Mouse (Mus musculus) CH12.LX (cell line): ENCODE data around the gene Hils1. TPM values are rescaled to one million over a fixed set of nuclear protein-coding genes. Genes with fewer than 3 reads are reported as not detected.
A peak's percentile ranks its signal among the peaks of the same experiment; 100 is the strongest.

Source experiments
- DNase-seq: peaks from one replicate; pipeline ENCODE4 v3.0.0-alpha.2; 2013; ENCODE audit errors: extremely low read depth
- H3K27ac ChIP-seq: 2 replicates; pipeline ENCODE4 v1.5.1; 2012; ENCODE audit warnings: low read depth, mild to moderate bottlenecking, control low read depth, moderate library complexity; ENCODE audit not compliant: insufficient read depth
- H3K27me3 ChIP-seq: replicated peaks from 2 replicates; pipeline ENCODE3; 2012; ENCODE audit warnings: inconsistent platforms
- H3K36me3 ChIP-seq, 2 experiments: replicated peaks in 1 of 2; 2 replicates each; pipeline versions ENCODE3 to v1.6.1; 2012; ENCODE audit warnings: inconsistent platforms in 1 of 2, low read length in 1 of 2, mild to moderate bottlenecking in 1 of 2, mixed read lengths in 1 of 2, moderate library complexity in 1 of 2; ENCODE audit not compliant: control insufficient read depth in 1 of 2, insufficient read depth in 1 of 2
- H3K4me1 ChIP-seq, 2 experiments: 2 replicates each; pipeline ENCODE4 v1.6.1; 2012; ENCODE audit warnings: inconsistent platforms in 1 of 2, moderate library complexity in 1 of 2; ENCODE audit not compliant: insufficient read depth in 2 of 2, control insufficient read depth in 1 of 2
- H3K4me2 ChIP-seq: 2 replicates; pipeline ENCODE4 v1.6.1; 2012; ENCODE audit warnings: low read depth, mild to moderate bottlenecking, control low read depth; ENCODE audit not compliant: poor library complexity, insufficient read depth, severe bottlenecking
- H3K4me3 ChIP-seq, 3 experiments: fragments of 150-350 bp in 1 of 3; sonication (generic) in 1 of 3; replicated peaks in 1 of 3; 2 replicates each; pipeline versions ENCODE3 to v1.5.1; 2011 to 2012; ENCODE audit warnings: low read depth in 2 of 3, low read length in 2 of 3, mild to moderate bottlenecking in 2 of 3, moderate library complexity in 2 of 3, control low read depth in 1 of 3, improper control_type of control experiment in 1 of 3, inconsistent platforms in 1 of 3, mixed read lengths in 1 of 3; ENCODE audit not compliant: poor library complexity in 1 of 3
- H3K79me2 ChIP-seq: replicated peaks from 2 replicates; pipeline ENCODE4 v1.6.1; 2012; ENCODE audit warnings: mild to moderate bottlenecking, moderate library complexity; ENCODE audit not compliant: control insufficient read depth, poor library complexity, insufficient read depth, severe bottlenecking; ENCODE audit errors: extremely low read depth
- H3K9ac ChIP-seq: 2 replicates; pipeline ENCODE4 v1.6.1; 2012; ENCODE audit warnings: low read depth, mild to moderate bottlenecking, control low read depth, moderate library complexity; ENCODE audit not compliant: insufficient read depth
- H3K9me3 ChIP-seq: replicated peaks from 2 replicates; pipeline ENCODE3; 2012; ENCODE audit warnings: low read length, inconsistent platforms, mixed read lengths
- BHLHE40 ChIP-seq: IDR thresholded peaks from 2 replicates; pipeline ENCODE4 v1.6.1; 2011; ENCODE audit warnings: mild to moderate bottlenecking, low read depth, low read length, improper control_type of control experiment
- CHD1 ChIP-seq: IDR thresholded peaks from 2 replicates; pipeline ENCODE4 v1.6.1; 2012; ENCODE audit warnings: low read depth, low read length, improper control_type of control experiment, inconsistent platforms
- E2F4 ChIP-seq: IDR thresholded peaks from 2 replicates; pipeline ENCODE4 v1.6.1; 2011; ENCODE audit warnings: low read depth, low read length, improper control_type of control experiment; ENCODE audit not compliant: insufficient replicate concordance
- ELF1 ChIP-seq: IDR thresholded peaks from 2 replicates; pipeline ENCODE4 v1.6.1; 2014; ENCODE audit warnings: low read depth, mild to moderate bottlenecking, inconsistent platforms, low read length, improper control_type of control experiment
- EP300 ChIP-seq: IDR thresholded peaks from 2 replicates; pipeline ENCODE4 v1.6.1; 2011; ENCODE audit warnings: low read length, improper control_type of control experiment
- ETS1 ChIP-seq: conservative IDR thresholded peaks from 2 replicates; pipeline ENCODE4 v1.6.1; 2012; ENCODE audit warnings: low read depth, mild to moderate bottlenecking, inconsistent platforms, low read length, improper control_type of control experiment, moderate library complexity
- GABPA ChIP-seq: IDR thresholded peaks from 2 replicates; pipeline ENCODE4 v1.6.1; 2012; ENCODE audit warnings: low read depth, low read length, improper control_type of control experiment, inconsistent platforms; ENCODE audit not compliant: insufficient replicate concordance
- IRF4 ChIP-seq: IDR thresholded peaks from 2 replicates; pipeline ENCODE4 v1.6.1; 2014; ENCODE audit warnings: low read depth, mild to moderate bottlenecking, inconsistent platforms, low read length, improper control_type of control experiment
- MAFK ChIP-seq: IDR thresholded peaks from 2 replicates; pipeline ENCODE4 v1.6.1; 2011; ENCODE audit warnings: low read length, improper control_type of control experiment; ENCODE audit not compliant: insufficient replicate concordance
- MAX ChIP-seq: IDR thresholded peaks from 2 replicates; pipeline ENCODE4 v1.6.1; 2011; ENCODE audit warnings: low read length, improper control_type of control experiment
- MAZ ChIP-seq: IDR thresholded peaks from 2 replicates; pipeline ENCODE4 v1.6.1; 2012; ENCODE audit warnings: low read depth, mild to moderate bottlenecking, inconsistent platforms, low read length, improper control_type of control experiment, moderate library complexity
- MEF2A ChIP-seq: IDR thresholded peaks from 2 replicates; pipeline ENCODE4 v1.6.1; 2014; ENCODE audit warnings: low read depth, mild to moderate bottlenecking, inconsistent platforms, low read length, improper control_type of control experiment, borderline replicate concordance
- MYC ChIP-seq: IDR thresholded peaks from 2 replicates; pipeline ENCODE4 v1.6.1; 2011; ENCODE audit warnings: low read depth, mild to moderate bottlenecking, improper control_type of control experiment, low read length
- NRF1 ChIP-seq: IDR thresholded peaks from 2 replicates; pipeline ENCODE4 v1.6.1; 2014; ENCODE audit warnings: low read depth, mild to moderate bottlenecking, inconsistent platforms, low read length, improper control_type of control experiment, moderate library complexity
- PAX5 ChIP-seq: IDR thresholded peaks from 2 replicates; pipeline ENCODE4 v1.6.1; 2012; ENCODE audit warnings: low read length, inconsistent platforms, mixed read lengths
- RCOR1 ChIP-seq: conservative IDR thresholded peaks from 2 replicates; pipeline ENCODE4 v1.6.1; 2012; ENCODE audit warnings: low read depth, mild to moderate bottlenecking, inconsistent platforms, low read length, improper control_type of control experiment
- SIN3A ChIP-seq: IDR thresholded peaks from 2 replicates; pipeline ENCODE4 v1.6.1; 2012; ENCODE audit warnings: low read length, improper control_type of control experiment, inconsistent platforms
- USF1 ChIP-seq: IDR thresholded peaks from 2 replicates; pipeline ENCODE4 v1.6.1; 2014; ENCODE audit warnings: low read depth, mild to moderate bottlenecking, inconsistent platforms, low read length, improper control_type of control experiment
- USF2 ChIP-seq: conservative IDR thresholded peaks from 2 replicates; pipeline ENCODE4 v1.6.1; 2011; ENCODE audit warnings: low read depth, low read length, improper control_type of control experiment
- ZC3H11A ChIP-seq: IDR thresholded peaks from 2 replicates; pipeline ENCODE4 v1.6.1; 2012; ENCODE audit warnings: low read depth, mild to moderate bottlenecking, inconsistent platforms, low read length, improper control_type of control experiment
- ZMIZ1 ChIP-seq: IDR thresholded peaks from 2 replicates; pipeline ENCODE4 v1.6.1; 2012; ENCODE audit warnings: low read depth, mild to moderate bottlenecking, inconsistent platforms, low read length, improper control_type of control experiment
- ZNF384 ChIP-seq: IDR thresholded peaks from 2 replicates; pipeline ENCODE4 v1.6.1; 2012; ENCODE audit warnings: low read depth, low read length, improper control_type of control experiment, inconsistent platforms
- dilution Hi-C: fragments of 300-500 bp; cut with MboI; formaldehyde crosslinking; loops from 2 replicates; pipeline ENCODE4 v1.14.3; 2020; ENCODE audit warnings: low sequenced_read_pairs; ENCODE audit not compliant: extremely low pct_unique_long_range_greater_than_20kb, extremely low pct_ligation_motif_present
- in situ Hi-C: fragments of 300-500 bp; cut with MboI; formaldehyde crosslinking; loops from 3 replicates; pipeline ENCODE4 v1.14.3; 2019; ENCODE audit warnings: low sequenced_read_pairs, low pct_ligation_motif_present, low pct_unique_long_range_greater_than_20kb, mixed read lengths
- polyA plus RNA-seq: library from polyadenylated mRNA; unstranded; fragments of >175 nt; gene quantifications from 2 replicates; pipeline ENCODE4 v1.2.1, GENCODE M21; 2012; ENCODE audit warnings: low read depth; ENCODE audit not compliant: insufficient read length
- total RNA-seq, 2 experiments: library from RNA; depleted of rRNA; stranded (reverse); fragments of 300-350 nt in 1 of 2; fragments of >200 nt in 1 of 2; gene quantifications; 2 replicates each; pipeline ENCODE4 v1.2.3; 2012 to 2014

The Hils1 gene
- total and polyA plus RNA-seq, 3 experiments = not detected

DNA sequence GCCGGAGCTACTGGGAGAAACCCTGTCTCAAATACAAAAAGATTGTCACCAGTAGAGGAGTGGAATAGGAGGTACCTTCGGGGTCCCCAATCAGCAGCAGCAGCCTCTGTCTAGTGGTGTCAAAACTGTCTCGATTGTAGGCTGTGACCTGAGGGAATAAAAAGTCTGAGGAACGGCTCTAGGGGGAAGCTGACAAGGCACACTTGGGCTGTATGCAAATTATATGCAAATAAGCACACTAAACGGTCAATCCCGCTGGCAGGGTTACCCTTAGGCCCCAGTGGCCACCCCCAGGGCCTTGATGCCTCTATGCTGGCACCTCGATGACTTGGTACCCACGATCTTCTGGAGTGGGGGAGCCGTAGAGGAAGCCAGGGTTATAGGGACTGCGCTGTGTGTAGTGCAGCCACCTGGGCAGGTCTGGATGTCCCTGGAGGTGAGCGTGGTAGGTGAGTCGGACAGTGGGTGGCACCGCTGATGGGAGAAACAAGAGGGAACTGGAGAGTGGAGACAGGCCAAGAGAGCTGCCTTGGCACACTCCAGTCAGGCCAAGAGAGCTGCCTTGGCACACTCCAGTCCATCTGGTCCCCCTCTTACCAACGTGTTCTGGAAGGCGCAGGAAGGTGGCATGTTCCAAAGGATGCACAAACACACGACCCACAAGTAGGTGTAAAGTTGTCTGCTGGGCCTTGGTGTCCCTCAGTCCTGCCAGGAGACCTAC is 4.7 kb downstream of the Hils1 start:
- Histone ChIP-seq H3K4me3 (no peak overlapping the region), H3K27ac (no peak overlapping the region), H3K4me2 (peak overlapping the region; percentile 54), H3K27me3 (peaks cover 90% of the 10 kb centered on the region), H3K79me2 (no peaks in the 10 kb centered on the region), H3K4me1 (peaks cover 15 to 27% of the 10 kb centered on the region in 2 experiments), H3K9ac (no peak overlapping the region), H3K36me3 (no peaks in the 10 kb centered on the region), H3K9me3 (no peaks in the 10 kb centered on the region)
- dilution Hi-C loops (no loop called here), in situ Hi-C loops (loop anchor here (5.0 kb wide), 1 partner anchor 35 kb away; the partner anchor contains the start of gene Col1a1)
- peak; percentile 69 for DNase-seq
- TF ChIP-seq MAX = 0 out of 2 replicates have a peak, but pooled peaks have one; percentile 44
- TF ChIP-seq NRF1 = no peak
- peak; percentile 60; the same call in 1 of the 2 replicates for TF ChIP-seq EP300
- no peak for TF ChIP-seq CHD1
- TF ChIP-seq ETS1 = peak; percentile 19; the same call in 1 of the 2 replicates
- peak; percentile 69 for TF ChIP-seq BHLHE40
- 0 out of 2 replicates have a peak, but pooled peaks have one; percentile 29 for TF ChIP-seq MAFK

DNA sequence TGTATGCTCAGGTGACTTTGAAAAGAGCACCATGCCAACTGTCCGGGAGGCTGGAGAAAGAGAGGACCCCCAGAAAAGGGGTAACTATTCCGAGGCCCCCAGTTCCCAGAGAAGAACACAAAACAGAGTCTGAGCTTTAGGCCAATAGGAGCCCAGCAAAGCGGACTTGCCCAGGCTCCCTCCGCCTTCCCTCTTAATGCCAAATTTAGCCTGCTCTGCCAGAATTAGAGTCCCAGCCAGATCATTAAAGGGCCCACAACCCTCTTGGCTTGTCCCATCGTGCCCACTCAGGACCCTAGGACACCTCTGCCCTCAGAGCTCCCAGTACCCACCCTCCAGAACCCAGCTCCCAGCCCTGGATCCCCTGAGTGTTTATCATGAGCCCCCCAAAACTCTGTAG is 5.5 kb downstream of the Hils1 start:
- Histone ChIP-seq H3K27me3 (peaks cover 91% of the 10 kb centered on the region), H3K4me2 (no peak overlapping the region), H3K79me2 (no peaks in the 10 kb centered on the region), H3K27ac (no peak overlapping the region), H3K4me3 (no peak overlapping the region), H3K9ac (no peak overlapping the region), H3K36me3 (no peaks in the 10 kb centered on the region), H3K9me3 (no peaks in the 10 kb centered on the region), H3K4me1 (peaks cover 15 to 27% of the 10 kb centered on the region in 2 experiments)
- DNase-seq = no peak
- TF ChIP-seq CHD1 (no peak), MEF2A (no peak), SIN3A (no peak), PAX5 (no peak), EP300 (no peak), ELF1 (no peak), GABPA (no peak), USF2 (no peak), ZMIZ1 (no peak), ZNF384 (no peak), RCOR1 (no peak), MAZ (no peak), IRF4 (no peak), ZC3H11A (no peak), E2F4 (no peak), MYC (no peak), USF1 (no peak), BHLHE40 (no peak)
- dilution Hi-C loops (no loop called here), in situ Hi-C loops (loop anchor here (5.0 kb wide), 1 partner anchor 36 kb away; the partner anchor contains the start of gene Col1a1)
